Mouse (Mus musculus) right cerebral cortex, postnatal 14 days (tissue): Measurements from ENCODE around the gene Msl1.

Experiments used
- DNase-seq: peaks from one replicate; pipeline ENCODE4 v3.0.0; 2022

The Msl1 gene

DNA sequence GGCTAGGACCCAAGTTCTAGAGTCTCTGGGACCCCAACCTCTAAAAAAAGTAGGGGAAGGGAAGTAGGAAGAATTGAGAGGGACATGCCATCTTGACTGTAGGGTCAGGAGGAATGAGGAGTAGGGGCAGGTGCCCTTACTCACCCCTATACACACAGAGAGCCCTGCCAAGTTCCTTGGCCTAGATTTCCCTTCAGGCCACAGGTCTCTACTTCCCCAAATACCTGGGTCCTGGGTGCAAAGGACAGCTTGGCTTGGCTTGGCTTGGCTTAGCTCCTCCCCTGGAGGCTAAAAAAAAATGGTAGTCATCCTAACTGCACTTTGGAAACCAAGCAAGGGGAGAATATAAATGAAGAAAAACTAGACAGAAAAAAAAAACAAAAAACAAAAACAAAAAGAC, 30.6 kb upstream of the Msl1 start:
- DNase-seq, result no peak

DNA sequence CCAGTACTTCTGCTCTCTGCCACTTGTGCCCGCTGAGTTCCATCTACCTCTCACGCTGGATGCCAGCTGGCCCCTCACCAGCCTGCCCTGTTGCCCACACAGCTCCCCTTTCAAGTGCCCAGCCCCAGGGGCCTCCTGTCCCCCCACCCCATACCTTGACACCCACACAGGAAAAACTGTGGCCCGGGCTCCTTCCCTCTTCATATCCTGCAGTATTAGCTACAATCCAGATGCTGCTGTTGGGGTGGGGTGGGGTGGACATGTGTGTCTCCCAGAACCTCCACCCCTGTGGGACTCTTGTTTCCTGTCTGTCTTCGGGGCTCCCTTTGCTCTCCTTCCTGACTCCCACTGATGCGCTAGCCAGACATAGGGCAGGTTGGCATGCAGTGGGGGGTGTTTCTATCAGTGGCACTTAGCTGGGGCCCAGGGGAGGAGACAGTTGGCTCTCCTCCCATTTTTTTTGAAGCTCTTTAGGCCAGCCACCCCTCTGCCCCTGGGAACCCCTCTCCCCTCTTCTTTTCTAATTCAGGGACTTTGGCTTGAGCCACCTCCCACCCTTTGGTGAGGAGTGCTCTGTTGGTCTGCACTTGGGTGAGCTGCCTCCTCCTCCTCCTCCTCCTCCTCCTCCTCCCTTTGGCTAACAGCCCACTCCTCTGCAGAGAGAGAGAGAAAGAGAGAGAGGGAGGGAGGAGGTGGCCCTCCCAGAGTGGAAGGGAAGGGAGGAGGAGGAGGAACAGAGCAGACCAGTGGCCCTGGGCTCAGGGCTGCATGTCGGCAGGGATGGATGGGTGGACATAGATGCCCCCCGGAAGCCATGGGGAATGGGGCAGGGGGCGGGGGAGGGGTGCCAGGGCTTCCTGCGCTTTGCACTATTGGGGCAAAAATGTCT, 29.7 kb upstream of the Msl1 start:
- no peak for DNase-seq

DNA sequence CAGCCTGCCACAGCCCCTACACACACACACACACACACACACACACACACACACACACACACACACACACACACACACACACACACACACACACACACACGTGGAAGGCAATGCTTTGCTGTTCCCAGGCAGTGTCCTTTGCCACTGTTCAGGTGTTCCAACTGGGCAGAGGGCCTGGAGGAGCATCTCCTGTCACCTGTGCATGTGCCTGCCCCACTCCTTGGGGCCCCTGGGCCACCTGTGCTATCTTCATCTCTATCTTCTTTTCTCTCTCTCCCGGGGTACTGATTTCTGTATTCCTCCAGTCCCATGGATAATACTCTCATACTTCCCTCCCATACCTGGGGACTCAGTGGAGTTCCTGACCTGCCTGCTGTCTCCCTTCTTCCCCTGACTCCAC, 29.0 kb upstream of the Msl1 start:
- DNase-seq, result no peak

DNA sequence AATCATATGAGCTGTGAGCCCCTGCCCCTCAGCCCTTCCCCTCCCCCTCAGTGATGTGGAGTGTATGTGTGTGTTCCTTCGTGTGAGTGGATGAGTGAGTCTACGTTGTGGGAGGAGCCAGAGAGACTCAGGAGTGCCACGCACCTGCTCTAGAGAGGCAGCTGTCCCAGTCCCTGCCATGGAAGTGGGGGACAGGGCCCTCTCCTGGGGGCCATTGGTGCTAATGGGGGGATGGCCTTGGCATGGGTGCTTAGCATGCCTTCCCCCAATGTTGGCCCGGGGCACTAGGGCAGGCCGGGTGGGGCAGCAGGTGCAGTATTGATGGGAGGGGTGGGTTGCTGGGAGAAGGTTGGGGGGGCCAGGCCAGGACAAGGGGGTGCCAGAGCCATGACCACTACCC, 28.5 kb upstream of the Msl1 start:
- DNase-seq, result no peak

- peak; percentile 76 for DNase-seq
Observed at GRCm38 (mm10) chr11:98767276-98767675, 28.0 kb upstream of the Msl1 start.

DNA sequence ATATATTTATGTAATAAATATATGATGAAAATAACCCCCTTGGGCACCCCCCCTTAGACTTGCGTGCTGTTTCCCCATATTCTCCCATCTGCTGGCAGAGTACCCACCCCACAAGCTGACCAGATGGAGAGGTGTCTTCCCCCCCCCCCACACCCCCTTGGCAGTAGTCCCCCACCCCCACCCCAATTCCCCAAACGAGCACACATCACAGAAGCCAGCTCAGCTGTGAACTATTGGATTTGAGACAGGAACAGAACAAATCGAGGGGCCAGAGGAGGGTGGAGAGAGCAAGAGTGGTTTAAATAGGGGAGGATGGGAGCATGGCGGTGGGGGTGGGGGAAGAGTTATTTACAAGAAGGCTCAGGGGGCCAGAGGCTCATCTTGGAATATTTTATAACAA, 27.6 kb upstream of the Msl1 start:
- no peak for DNase-seq

- no peak for DNase-seq
Observed at GRCm38 (mm10) chr11:98768127-98769006, 26.9 kb upstream of the Msl1 start.

GRCm38 (mm10) chr11:98769007-98769954, 26.0 kb upstream of the Msl1 start:
- no peak for DNase-seq

- DNase-seq, result no peak
Observed at GRCm38 (mm10) chr11:98770096-98770975, 25.0 kb upstream of the Msl1 start.

GRCm38 (mm10) chr11:98771131-98771530, 24.2 kb upstream of the Msl1 start:
- peak; percentile 20 for DNase-seq

- peak; percentile 64 for DNase-seq
Observed at GRCm38 (mm10) chr11:98771844-98772525, 23.3 kb upstream of the Msl1 start.

DNA sequence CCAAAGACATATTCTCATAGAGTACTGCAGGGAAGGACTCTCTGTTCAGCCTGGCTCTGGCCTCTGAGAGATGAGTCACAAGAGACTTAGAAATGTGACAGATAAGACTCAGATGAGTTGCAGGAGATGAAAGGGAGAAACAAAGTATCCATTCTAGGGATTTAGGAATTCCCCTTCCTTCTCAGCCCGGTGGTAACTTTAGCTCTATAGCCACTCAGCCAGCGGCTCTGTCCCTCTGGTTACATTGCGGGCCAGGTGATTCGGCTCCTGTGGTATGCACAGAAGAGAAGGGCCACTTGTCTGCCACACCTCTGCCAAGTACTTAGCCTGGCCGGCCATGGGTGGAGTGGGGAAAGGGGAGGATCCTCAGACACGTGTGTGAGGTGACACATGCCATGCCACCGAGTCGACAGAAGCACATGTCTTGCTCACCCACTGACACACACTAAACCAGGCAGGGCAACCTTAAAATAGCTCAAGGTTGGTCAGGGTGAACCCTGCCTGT, 22.6 kb upstream of the Msl1 start:
- DNase-seq, result peak; percentile 35

DNA sequence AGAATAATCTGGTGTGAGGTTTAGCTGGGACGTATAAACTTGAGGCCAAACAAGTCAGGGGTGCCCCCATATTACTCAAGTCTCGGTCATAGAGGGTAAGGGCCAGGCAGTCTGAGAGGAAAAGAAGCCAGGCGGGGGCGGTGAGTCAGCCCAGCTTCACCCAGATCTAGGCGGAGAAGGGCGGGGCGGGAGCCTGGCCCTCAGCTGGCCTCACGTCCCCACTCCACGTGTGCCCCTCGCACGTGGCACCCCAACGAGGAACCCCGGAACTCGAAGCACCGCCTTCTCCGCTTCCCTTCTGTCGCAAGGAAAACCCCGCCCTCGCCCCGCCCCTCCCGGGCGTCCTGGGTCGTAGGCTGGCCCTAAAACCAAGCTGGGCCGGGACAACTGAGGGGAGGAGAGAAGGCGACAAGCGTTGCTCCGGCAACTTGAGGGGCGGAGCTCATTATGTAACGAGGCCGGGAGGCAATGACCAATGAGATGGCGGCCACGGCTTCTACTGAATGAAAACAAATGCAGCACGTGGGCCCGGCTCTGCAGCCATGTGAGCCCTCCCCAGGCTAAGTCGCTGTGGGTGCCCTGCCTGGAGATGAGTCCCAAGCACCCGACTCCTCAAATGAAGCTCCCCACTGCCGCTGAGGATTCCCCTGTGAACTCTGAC, 21.6 kb upstream of the Msl1 start:
- DNase-seq, result peak; percentile 98

DNA sequence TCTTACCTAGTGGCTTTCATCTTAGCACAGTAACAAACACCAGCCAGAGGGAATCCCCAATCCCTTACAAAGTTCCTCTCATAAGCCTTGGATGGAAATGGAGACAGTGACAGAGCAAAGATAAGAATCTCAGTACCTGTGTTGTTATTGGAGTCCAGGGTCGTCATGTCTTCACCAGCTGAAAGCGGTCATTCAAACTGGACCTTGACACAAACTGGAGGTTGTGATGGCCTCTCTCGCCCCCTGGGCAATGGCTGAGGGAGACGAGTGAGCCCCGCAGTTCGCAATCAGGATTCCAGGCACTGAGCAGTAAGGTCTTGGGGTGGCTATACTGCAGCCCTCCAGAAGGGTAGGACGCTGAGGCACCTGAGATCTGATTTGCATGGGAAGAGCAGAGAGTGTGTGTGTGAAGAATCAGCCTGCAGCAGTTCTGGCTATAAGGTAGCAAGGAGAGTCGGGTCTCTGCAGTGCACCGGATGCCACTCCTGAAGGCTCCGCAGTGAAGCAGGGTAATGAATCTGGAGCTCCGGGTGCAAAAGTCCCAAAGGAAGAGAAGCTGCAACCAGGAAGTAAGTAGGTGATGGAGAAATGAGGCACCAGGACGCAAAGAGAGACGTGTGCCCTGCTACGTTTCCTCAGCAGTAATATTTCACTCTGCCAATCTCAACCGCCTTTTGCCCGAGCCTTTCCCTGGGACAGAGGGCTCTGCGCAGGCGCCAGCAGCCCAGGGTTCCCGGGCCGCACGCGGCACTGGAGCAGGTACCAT, 20.6 kb upstream of the Msl1 start, which contains the start of gene Nr1d1:
Gene Nr1d1 (minus strand): TSS at position 752 of the 766 bp plus-strand sequence.
- no peak for DNase-seq

- peak; percentile 100 for DNase-seq
Observed at GRCm38 (mm10) chr11:98775348-98776051, 19.8 kb upstream of the Msl1 start.

DNA sequence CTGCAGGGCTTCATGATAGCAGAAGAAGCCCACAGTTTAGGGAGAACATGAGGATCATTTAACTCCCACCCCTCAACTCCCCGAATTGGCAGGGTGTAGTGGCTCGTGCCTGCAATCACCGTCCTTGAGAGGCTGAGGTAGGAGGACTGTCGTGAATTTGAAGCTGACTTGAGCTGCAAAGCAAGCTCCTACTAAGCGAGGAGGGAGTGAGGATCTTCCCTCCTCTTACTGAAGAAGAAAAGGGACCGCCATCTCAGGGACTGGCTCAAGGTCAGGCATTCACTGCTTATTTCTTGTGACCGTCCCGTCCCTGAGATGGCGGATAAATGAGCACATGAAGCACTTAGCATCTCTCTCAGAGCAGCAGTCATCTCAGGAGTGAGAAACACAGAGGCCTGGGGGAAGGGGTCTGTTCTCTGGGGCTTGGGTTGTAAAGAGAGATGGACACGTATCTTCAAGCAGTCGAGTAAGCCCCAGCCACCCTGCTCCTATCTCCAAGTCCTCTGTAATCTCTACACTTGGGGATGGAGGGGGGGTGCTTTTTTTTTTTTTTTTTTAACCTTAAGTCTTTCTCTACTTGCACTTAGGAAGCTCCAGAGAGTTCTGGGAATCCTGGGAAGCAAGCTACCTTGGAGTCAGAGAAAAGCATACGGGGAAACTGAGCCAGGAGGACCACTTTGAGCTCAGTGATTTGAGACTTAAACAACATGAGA, 19.1 kb upstream of the Msl1 start:
- DNase-seq, result no peak

GRCm38 (mm10) chr11:98776843-98777590, 18.3 kb upstream of the Msl1 start:
- DNase-seq, result no peak
